Mouse (Mus musculus) cerebellum, adult 2 months (tissue): Measurements from ENCODE around the gene Cdcp1.

Source experiments
- CTCF ChIP-seq: fragments of 200-500 bp; IDR thresholded peaks from 2 replicates; pipeline ENCODE4 v1.5.1; 2011; ENCODE audit warnings: low read depth, mild to moderate bottlenecking, control low read depth, low read length, moderate library complexity, borderline replicate concordance; ENCODE audit not compliant: insufficient read depth
- POLR2A ChIP-seq: fragments of 200-500 bp; IDR thresholded peaks from 2 replicates; pipeline ENCODE4 v1.6.1; 2011; ENCODE audit warnings: low read length, control low read depth, borderline replicate concordance; ENCODE audit not compliant: insufficient read depth

DNA sequence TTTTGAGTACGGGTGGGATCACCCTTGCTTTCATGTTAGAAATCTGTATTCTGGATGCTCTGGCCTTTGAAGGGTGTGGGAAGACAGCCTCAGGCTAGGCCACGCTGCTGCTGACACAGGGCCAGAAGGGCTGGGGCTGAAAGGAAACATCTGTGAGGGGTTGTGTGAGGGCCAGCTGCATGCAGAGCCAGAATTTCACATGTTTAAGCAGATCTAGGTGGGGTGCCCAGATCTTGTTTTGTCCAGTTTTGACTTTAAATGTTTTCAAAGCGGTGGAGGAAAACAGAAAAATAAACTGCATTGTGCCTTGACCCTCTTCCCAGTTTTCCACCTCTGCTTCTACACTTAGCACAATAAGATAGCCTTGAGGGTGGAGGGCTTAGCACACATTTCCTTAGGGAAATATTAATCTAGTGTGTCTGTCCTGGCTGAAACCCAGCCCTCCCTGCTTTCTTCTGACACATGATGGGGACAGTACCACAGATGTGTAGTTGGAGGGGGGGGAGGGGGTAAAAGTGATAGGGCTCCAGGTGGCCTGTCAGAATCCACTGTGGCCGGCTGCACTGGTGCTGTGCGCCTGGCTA, 76.9 kb downstream of the Cdcp1 start:
- TF ChIP-seq POLR2A, result no peak
- no peak for TF ChIP-seq CTCF
